In the genomic region with DNA sequence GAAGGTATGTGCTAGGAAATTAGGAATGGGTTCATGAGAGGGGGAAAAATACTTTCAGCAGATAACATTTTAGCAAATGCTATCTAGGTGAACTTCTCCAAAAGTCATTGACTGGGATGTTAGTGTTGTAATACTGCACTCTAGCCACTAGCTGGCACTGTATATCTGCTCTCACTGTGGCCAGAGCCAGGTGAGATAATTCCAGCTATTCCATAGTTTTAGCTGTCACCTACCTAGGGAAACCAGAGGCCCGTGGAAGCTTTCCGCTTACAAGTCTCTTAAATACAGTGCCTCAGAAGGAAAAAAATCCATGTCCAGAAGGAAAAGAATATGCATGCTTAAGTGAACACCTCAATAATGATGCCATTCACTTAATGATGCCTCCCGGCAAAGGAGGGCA, we compare ENCODE assay signal across 8 mouse cellular contexts. TPM values are rescaled to one million over a fixed set of nuclear protein-coding genes. Genes with fewer than 3 reads are reported as not detected.
DNase-seq lines count a peak whose midpoint lies in the region; ATAC-seq and TF ChIP-seq lines count a peak whose summit lies in the region.

No protein-coding gene starts in this region.

- no peak overlapping the region for H3K27ac ChIP-seq in heart, postnatal 0 days (ENCODE audit: low read depth)
- H3K27ac ChIP-seq in kidney, postnatal 0 days, result no peak overlapping the region

- intact Hi-C loops in heart, postnatal 25 days (cut with DNase I), result loop anchor here (2.0 to 5.0 kb wide), 3 partner anchors 428 to 678 kb away; a partner anchor contains a TSS

- H3K27me3 ChIP-seq in heart, postnatal 0 days (ENCODE audit: control insufficient read depth, insufficient read depth, low read length), result no peaks in the 10 kb centered on the region
- H3K27me3 ChIP-seq in kidney, postnatal 0 days (ENCODE audit: insufficient read depth, low read length), result no peaks in the 10 kb centered on the region

- WGBS in heart, postnatal 0 days, result 45% methylated on average over 3 of the region's 3 CpGs
- 34% methylated on average over 3 of the region's 3 CpGs for WGBS in kidney, postnatal 0 days

- peak; percentile 50 for DNase-seq in heart, postnatal 0 days (ENCODE audit: low spot score)
- no peak for DNase-seq in heart, postnatal 25 days (ENCODE audit: low spot score)
- peak; percentile 7 for DNase-seq in CD4-positive, CD25-positive, alpha-beta regulatory T cell, adult 2 months (ENCODE audit: low read depth, low spot score)
- DNase-seq in brain, embryonic 18.5 days (ENCODE audit: low read depth, low spot score), result peak; percentile 49
- peak; percentile 76 for DNase-seq in kidney, postnatal 0 days (ENCODE audit: low spot score)
- DNase-seq in right cerebral cortex, postnatal 36 days (ENCODE audit: low spot score in 2 of 2), result no peak
- no peak for DNase-seq in frontal cortex, postnatal 25 days (ENCODE audit: low spot score in 2 of 2)
- DNase-seq in ovary, postnatal 36 days (ENCODE audit: low spot score), result no peak

- H3K4me2 ChIP-seq in heart, postnatal 0 days (ENCODE audit: low read depth, low read length), result no peak overlapping the region
- H3K4me2 ChIP-seq in kidney, postnatal 0 days (ENCODE audit: low read length), result no peak overlapping the region

- no peak overlapping the region for H3K9ac ChIP-seq in heart, postnatal 0 days (replicated peaks; ENCODE audit: low read depth, low read length)
- H3K9ac ChIP-seq in kidney, postnatal 0 days (ENCODE audit: low read depth, low read length), result no peak overlapping the region

- no peaks in the 10 kb centered on the region for H3K36me3 ChIP-seq in heart, postnatal 0 days (replicated peaks; ENCODE audit: control insufficient read depth, insufficient read depth, low read length)
- H3K36me3 ChIP-seq in kidney, postnatal 0 days (ENCODE audit: insufficient read depth, low read length), result no peaks in the 10 kb centered on the region

- H3K9me3 ChIP-seq in heart, postnatal 0 days (replicated peaks; ENCODE audit: control insufficient read depth, low read length), result no peaks in the 10 kb centered on the region
- no peaks in the 10 kb centered on the region for H3K9me3 ChIP-seq in kidney, postnatal 0 days (replicated peaks; ENCODE audit: low read length)

- no peak for ATAC-seq in heart, postnatal 0 days (ENCODE audit: insufficient read depth, low read depth)
- no peak for ATAC-seq in kidney, postnatal 0 days (replicated peaks; ENCODE audit: low FRiP score, low read depth)

- TF ChIP-seq EP300 in heart, postnatal 0 days (IDR thresholded peaks at IDR 0.05; ENCODE audit: low read depth), result no peak

- peak; percentile 93 for TF ChIP-seq CTCF in heart, postnatal 0 days (IDR thresholded peaks at IDR 0.05; ENCODE audit: low read depth)
- TF ChIP-seq CTCF in kidney, postnatal 0 days (IDR thresholded peaks at IDR 0.05; ENCODE audit: low read depth), result peak; percentile 95

- no peaks in the 10 kb centered on the region for H3K4me1 ChIP-seq in heart, postnatal 0 days (ENCODE audit: control insufficient read depth, insufficient read depth)
- H3K4me1 ChIP-seq in kidney, postnatal 0 days (replicated peaks; ENCODE audit: insufficient read depth, low read length), result no peaks in the 10 kb centered on the region

- H3K4me3 ChIP-seq in heart, postnatal 0 days (ENCODE audit: low read depth, low read length), result no peak overlapping the region
- no peak overlapping the region for H3K4me3 ChIP-seq in kidney, postnatal 0 days (replicated peaks; ENCODE audit: low read depth, low read length)

RNA-seq across cellular contexts. Expression of a gene that starts 25.6 kb away (rescaled TPM):
- total RNA-seq in heart, postnatal 0 days (2014; rRNA removed; ENCODE audit: low replicate concordance), result 26.1 and 29.6 TPM in 2 replicates
- 11.9 and 12.5 TPM in 2 replicates for polyA plus RNA-seq in heart, postnatal 0 days (2015; fragmentation: Nextera tagmentation; extraction: Ambion mirVana)
- 10 to 100 TPM; 21.0 to 24.1 TPM for total RNA-seq in heart, postnatal 25 days (2021)
- polyA plus RNA-seq in kidney, postnatal 0 days (2015; fragmentation: Nextera tagmentation; extraction: Ambion mirVana), result 27.4 and 30.0 TPM in 2 replicates

Comparison
In these comparisons a context has a peak if more than half of its experiments do, and no peak if none do; other contexts are left out.
1. DNase-seq: peak in heart, postnatal 0 days (single experiment), CD4-positive, CD25-positive, alpha-beta regulatory T cell, adult 2 months (single experiment), brain, embryonic 18.5 days (single experiment) and kidney, postnatal 0 days (single experiment); none in heart, postnatal 25 days (single experiment), right cerebral cortex, postnatal 36 days (0 of 2), frontal cortex, postnatal 25 days (0 of 2) and ovary, postnatal 36 days (single experiment).